Mouse (Mus musculus) kidney, embryonic 16.5 days (tissue): ENCODE results near the gene Git1. TPM values are rescaled to one million over a fixed set of nuclear protein-coding genes. Genes with fewer than 3 reads are reported as not detected.
A peak's percentile ranks its signal among the peaks of the same experiment; 100 is the strongest.

Experiments used
- ATAC-seq: fragments of 200-750 bp; cut with Nextera tagmentation; 2 replicates; pipeline ENCODE4 v1.8.0; 2017; ENCODE audit warnings: moderate TSS enrichment; ENCODE audit not compliant: low FRiP score, low TSS enrichment
- H3K27ac ChIP-seq: fragments of 300-500 bp; sonication (generic); 2 replicates; pipeline ENCODE4 v1.5.1; 2014; ENCODE audit warnings: low read length
- H3K27me3 ChIP-seq: fragments of 300-500 bp; sonication (generic); 2 replicates; pipeline ENCODE4 v1.6.1; 2014; ENCODE audit warnings: low read length, control low read depth, mixed read lengths; ENCODE audit not compliant: insufficient read depth
- H3K36me3 ChIP-seq: fragments of 300-500 bp; sonication (generic); 2 replicates; pipeline ENCODE4 v1.6.1; 2014; ENCODE audit warnings: low read length, control low read depth, mixed read lengths; ENCODE audit not compliant: insufficient read depth
- H3K4me1 ChIP-seq: fragments of 300-500 bp; sonication (generic); 2 replicates; pipeline ENCODE4 v1.6.1; 2014; ENCODE audit warnings: low read length, control low read depth, mixed read lengths; ENCODE audit not compliant: insufficient read depth
- H3K4me2 ChIP-seq: fragments of 300-500 bp; sonication (generic); replicated peaks from 2 replicates; pipeline ENCODE4 v1.6.1; 2014; ENCODE audit warnings: low read depth, low read length
- H3K4me3 ChIP-seq: fragments of 300-500 bp; sonication (generic); 2 replicates; pipeline ENCODE4 v1.5.1; 2014; ENCODE audit warnings: mild to moderate bottlenecking, low read length
- H3K9ac ChIP-seq: fragments of 300-500 bp; sonication (generic); replicated peaks from 2 replicates; pipeline ENCODE4 v1.6.1; 2014; ENCODE audit warnings: low read length
- H3K9me3 ChIP-seq: fragments of 300-500 bp; sonication (generic); 2 replicates; pipeline ENCODE4 v1.6.1; 2016; ENCODE audit warnings: low read length, control low read depth
- WGBS: fragments of 180-500 bp; shearing (Covaris S2); extraction: QIAGEN DNeasy Blood & Tissue Kit; methylation state at CpG from one replicate; pipeline ENCODE4 v1.1.7; 2014; 5-methylcytosine and 5-hydroxymethylcytosine counted together
- polyA plus RNA-seq: library from polyadenylated mRNA; unstranded; fragments of >200 nt; fragmentation: Nextera tagmentation; extraction: Ambion mirVana; gene quantifications from 2 replicates; pipeline ENCODE4 v1.2.1, GENCODE M21; 2015

The Git1 gene
- polyA plus RNA-seq, 1 experiment from 2014 or later: 9.7 TPM

- peaks cover 50% of the 10 kb centered on the region for H3K4me1 ChIP-seq
These were observed 5.1 kb downstream of the Git1 start for GRCm38 (mm10) chr11:77498261-77499139.

DNA sequence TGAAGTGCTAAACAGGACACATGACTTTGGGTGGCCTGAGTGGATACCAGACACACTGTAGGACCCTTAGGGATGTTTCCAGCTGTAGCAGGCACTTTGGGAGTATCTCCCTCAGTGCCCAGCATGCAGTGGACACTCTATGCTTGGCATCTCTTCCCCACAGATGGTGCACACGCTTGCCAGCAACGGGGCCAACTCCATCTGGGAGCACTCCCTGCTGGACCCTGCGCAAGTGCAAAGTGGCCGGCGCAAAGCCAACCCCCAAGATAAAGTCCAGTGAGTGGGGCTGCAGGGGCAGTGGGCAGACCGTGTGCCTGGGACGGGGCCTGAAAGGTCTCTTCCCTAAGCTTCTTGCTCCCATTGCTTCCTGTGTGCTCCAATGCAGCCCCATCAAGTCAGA lies 6.0 kb downstream of the Git1 start:
- Histone ChIP-seq H3K9me3 (no peaks in the 10 kb centered on the region), H3K4me2 (no peak overlapping the region), H3K9ac (no peak overlapping the region), H3K36me3 (peaks cover 41% of the 10 kb centered on the region), H3K4me3 (no peak overlapping the region), H3K27me3 (no peaks in the 10 kb centered on the region), H3K4me1 (peaks cover 47% of the 10 kb centered on the region), H3K27ac (no peak overlapping the region)
- no peak for ATAC-seq
- 87% methylated on average over 7 of the region's 7 CpGs for WGBS

More at GRCm38 (mm10) chr11:77498261-77499139, 5.1 kb downstream of the Git1 start:
- ATAC-seq: no peak
- no peaks in the 10 kb centered on the region for H3K27me3 ChIP-seq
- H3K4me3 ChIP-seq: no peak overlapping the region
- no peak overlapping the region for H3K4me2 ChIP-seq
- 82% methylated on average over 12 of the region's 12 CpGs for WGBS
- H3K27ac ChIP-seq: peak overlapping the region; percentile 92
- H3K9me3 ChIP-seq: no peaks in the 10 kb centered on the region
- H3K9ac ChIP-seq: peak overlapping the region; percentile 40
- peaks cover 34% of the 10 kb centered on the region for H3K36me3 ChIP-seq

DNA sequence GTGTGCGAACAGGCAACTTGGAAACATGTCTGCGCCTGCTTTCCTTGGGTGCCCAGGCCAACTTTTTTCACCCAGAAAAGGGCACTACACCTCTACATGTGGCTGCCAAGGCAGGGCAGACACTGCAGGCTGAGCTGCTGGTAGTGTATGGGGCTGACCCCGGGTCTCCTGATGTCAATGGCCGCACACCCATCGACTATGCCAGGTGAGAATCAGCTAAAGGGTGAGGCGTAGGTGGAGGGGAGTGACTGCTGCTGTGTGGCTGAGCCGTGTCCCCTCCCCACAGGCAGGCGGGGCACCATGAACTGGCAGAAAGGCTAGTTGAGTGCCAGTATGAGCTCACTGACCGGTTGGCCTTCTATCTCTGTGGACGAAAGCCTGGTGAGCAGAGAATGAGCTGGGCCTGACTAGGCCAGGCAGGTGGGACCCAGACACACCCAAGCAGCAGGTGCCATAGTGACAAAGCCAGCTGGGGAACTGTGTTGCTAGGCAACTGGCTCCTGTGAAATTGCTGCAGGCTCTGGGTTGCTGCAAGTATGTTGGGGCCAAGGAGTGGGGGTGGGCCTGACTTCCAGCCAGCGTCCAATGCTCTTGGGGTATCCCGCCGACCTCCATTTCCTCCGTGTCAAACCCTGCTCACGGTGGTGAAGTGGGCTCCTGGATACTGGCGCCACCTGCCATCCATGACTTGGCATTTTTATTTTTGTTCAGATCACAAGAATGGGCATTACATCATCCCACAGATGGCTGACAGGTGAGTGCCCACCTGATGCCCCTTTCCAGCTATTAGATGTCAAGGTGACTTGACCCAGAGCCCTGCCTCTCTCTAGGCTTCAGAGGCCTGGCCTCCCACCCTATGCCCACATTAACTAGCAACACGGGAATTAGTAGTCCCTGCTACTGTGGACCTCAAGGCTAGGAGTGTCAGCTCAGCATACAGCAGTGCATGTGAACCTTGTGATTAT lies 7.3 kb downstream of the Git1 start:
- ATAC-seq: no peak
- WGBS: 82% methylated on average over 17 of the region's 17 CpGs
- H3K9ac ChIP-seq: no peak overlapping the region

DNA sequence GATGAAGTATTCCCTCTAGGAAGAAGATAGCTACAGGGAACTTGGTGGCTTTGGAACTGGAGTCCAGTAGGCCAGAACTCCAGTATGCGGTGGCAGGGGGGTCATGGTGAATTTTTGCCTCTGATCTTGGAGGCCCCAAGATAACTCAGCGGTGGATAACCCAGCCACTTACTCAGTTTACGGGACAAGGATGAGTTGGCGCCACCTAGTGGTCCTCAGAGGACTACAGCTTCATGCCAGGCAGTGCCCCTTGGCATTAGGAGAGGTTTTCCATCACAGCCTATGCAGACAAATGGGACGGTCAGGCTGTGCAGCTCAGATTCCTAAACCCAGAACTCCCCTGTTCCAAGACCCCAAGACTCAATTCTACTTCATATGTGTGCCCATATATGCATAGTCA lies 8.0 kb downstream of the Git1 start:
- Histone ChIP-seq H3K4me2 (no peak overlapping the region), H3K36me3 (peaks cover 60% of the 10 kb centered on the region), H3K4me3 (no peak overlapping the region), H3K27ac (no peak overlapping the region), H3K4me1 (peaks cover 27% of the 10 kb centered on the region), H3K9me3 (no peaks in the 10 kb centered on the region), H3K27me3 (no peaks in the 10 kb centered on the region), H3K9ac (no peak overlapping the region)
- no peak for ATAC-seq
- 25% methylated on average over 5 of the region's 5 CpGs for WGBS

More for the DNA sequence above, 7.3 kb downstream of the Git1 start:
- no peak overlapping the region for H3K4me3 ChIP-seq
- no peaks in the 10 kb centered on the region for H3K27me3 ChIP-seq
- H3K4me1 ChIP-seq: peaks cover 34% of the 10 kb centered on the region
- H3K4me2 ChIP-seq: no peak overlapping the region
- H3K9me3 ChIP-seq: no peaks in the 10 kb centered on the region
- H3K27ac ChIP-seq: no peak overlapping the region
- H3K36me3 ChIP-seq: peaks cover 54% of the 10 kb centered on the region

GRCm38 (mm10) chr11:77501971-77502370 lies 8.6 kb downstream of the Git1 start:
- Histone ChIP-seq H3K4me3 (no peak overlapping the region), H3K4me2 (no peak overlapping the region), H3K9ac (no peak overlapping the region), H3K27ac (no peak overlapping the region), H3K36me3 (peaks cover 66% of the 10 kb centered on the region), H3K27me3 (no peaks in the 10 kb centered on the region), H3K9me3 (no peaks in the 10 kb centered on the region), H3K4me1 (peaks cover 22% of the 10 kb centered on the region)
- no peak for ATAC-seq
- 98% methylated on average over 4 of the region's 4 CpGs for WGBS

- no peak overlapping the region for H3K4me2 ChIP-seq
- ATAC-seq: no peak
- H3K27me3 ChIP-seq: no peaks in the 10 kb centered on the region
- peaks cover 69% of the 10 kb centered on the region for H3K36me3 ChIP-seq
- H3K4me1 ChIP-seq: peaks cover 17% of the 10 kb centered on the region
- H3K27ac ChIP-seq: no peak overlapping the region
- H3K4me3 ChIP-seq: no peak overlapping the region
- no peaks in the 10 kb centered on the region for H3K9me3 ChIP-seq
- WGBS: 77% methylated on average over 6 of the region's 6 CpGs
- H3K9ac ChIP-seq: no peak overlapping the region
These were observed 9.1 kb downstream of the Git1 start for GRCm38 (mm10) chr11:77502481-77502880.

DNA sequence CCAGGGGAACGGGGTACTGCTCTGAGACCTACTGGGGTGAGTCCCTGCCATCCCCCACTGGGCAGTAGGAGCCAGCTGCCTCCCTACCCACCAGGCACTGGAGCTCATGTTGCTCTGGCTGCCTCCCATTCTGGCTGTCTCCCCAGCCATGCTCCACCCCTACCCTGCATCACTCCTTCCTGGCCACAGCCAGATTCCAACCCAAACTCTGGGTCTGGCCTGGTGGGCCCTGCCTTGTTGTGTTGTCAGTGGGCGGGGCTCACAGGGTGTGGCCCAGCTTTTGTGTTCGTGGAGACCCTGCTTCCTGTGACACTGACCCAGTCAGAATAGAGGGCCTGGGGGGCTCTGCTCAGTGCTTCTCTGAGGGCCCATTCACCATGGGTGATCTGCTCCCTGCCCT lies 10.1 kb downstream of the Git1 start:
- 68% methylated on average over 3 of the region's 3 CpGs for WGBS
- Histone ChIP-seq H3K9me3 (no peaks in the 10 kb centered on the region), H3K4me3 (no peak overlapping the region), H3K4me2 (no peak overlapping the region), H3K27me3 (no peaks in the 10 kb centered on the region), H3K9ac (no peak overlapping the region), H3K27ac (no peak overlapping the region), H3K36me3 (peaks cover 69% of the 10 kb centered on the region), H3K4me1 (peaks cover 11% of the 10 kb centered on the region)
- ATAC-seq: no peak

GRCm38 (mm10) chr11:77504377-77504776 lies 11.0 kb downstream of the Git1 start:
- 92% methylated on average over 19 of the region's 19 CpGs for WGBS
- ATAC-seq: no peak
- H3K9ac ChIP-seq: no peak overlapping the region
- H3K27me3 ChIP-seq: no peaks in the 10 kb centered on the region
- H3K27ac ChIP-seq: no peak overlapping the region
- H3K4me1 ChIP-seq: peaks cover 16% of the 10 kb centered on the region
- no peak overlapping the region for H3K4me2 ChIP-seq
- no peaks in the 10 kb centered on the region for H3K9me3 ChIP-seq
- H3K4me3 ChIP-seq: no peak overlapping the region
- peaks cover 66% of the 10 kb centered on the region for H3K36me3 ChIP-seq

DNA sequence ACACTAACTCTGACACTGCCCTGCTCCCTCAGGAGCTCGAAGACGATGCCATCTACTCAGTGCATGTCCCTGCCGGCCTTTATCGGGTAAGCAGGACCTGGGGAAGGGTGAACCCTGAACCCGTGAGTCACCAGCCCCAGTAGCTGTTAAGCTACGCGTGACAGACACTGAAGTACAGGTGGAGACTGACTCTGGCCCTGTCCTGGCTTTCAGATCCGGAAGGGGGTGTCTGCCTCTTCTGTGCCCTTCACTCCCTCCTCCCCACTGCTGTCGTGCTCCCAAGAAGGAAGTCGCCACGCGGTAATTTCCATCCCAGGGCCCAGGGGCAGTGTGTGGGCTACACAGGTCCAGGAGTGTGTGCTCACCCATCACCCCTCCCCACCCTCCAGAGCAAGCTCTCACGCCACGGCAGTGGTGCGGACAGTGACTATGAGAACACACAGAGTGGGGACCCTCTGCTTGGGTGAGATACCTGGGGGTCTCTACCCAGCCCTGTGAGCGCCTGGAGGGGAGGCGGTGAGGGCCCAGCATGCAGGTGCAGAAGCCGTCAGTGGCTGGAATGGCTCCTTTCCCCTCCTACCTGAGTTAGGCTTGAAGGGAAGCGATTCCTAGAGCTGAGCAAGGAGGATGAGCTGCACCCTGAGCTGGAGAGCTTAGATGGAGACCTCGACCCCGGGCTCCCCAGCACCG lies 12.1 kb downstream of the Git1 start:
- 87% methylated on average over 22 of the region's 22 CpGs for WGBS
- Histone ChIP-seq H3K4me2 (no peak overlapping the region), H3K27ac (no peak overlapping the region), H3K27me3 (no peaks in the 10 kb centered on the region), H3K4me1 (peaks cover 22% of the 10 kb centered on the region), H3K4me3 (no peak overlapping the region), H3K9me3 (no peaks in the 10 kb centered on the region), H3K36me3 (peaks cover 55% of the 10 kb centered on the region), H3K9ac (no peak overlapping the region)
- ATAC-seq: no peak
